Mouse (Mus musculus) common myeloid progenitor, adult 5-6 weeks (primary cell): ENCODE measurements around the gene Ica1l. TPM values are rescaled to one million over a fixed set of nuclear protein-coding genes. Genes with fewer than 3 reads are reported as not detected.
"Not testable (repeated sequence)": the region's sequence is repeated elsewhere in the genome, so short reads cannot be mapped to it uniquely, and the experiment has no call there.

Source experiments
- ATAC-seq: replicated peaks from 2 replicates; pipeline ENCODE4 v1.8.0; 2016; ENCODE audit warnings: low read depth, mild to moderate bottlenecking, moderate TSS enrichment, inconsistent platforms; ENCODE audit not compliant: poor library complexity, severe bottlenecking
- total RNA-seq: library from RNA; stranded (forward); fragments of 200-1000, 187-1606 nt; gene quantifications from 2 replicates; pipeline ENCODE4 v1.2.3, GENCODE M21; 2017

The Ica1l gene
- total RNA-seq = 2.2 and 3.5 TPM in 2 replicates

- peak; percentile 87 for ATAC-seq
Measured at GRCm38 (mm10) chr1:60042796-60043469, at the start of gene Ica1l. Gene Ica1l, minus strand, starts transcription at chr1:60043184.

GRCm38 (mm10) chr1:60076411-60076810, 33.4 kb upstream of the Ica1l start:
- ATAC-seq = no peak

GRCm38 (mm10) chr1:60075590-60075989, 32.6 kb upstream of the Ica1l start:
- ATAC-seq = no peak

- ATAC-seq = no peak
Measured at GRCm38 (mm10) chr1:60074935-60075334, 32.0 kb upstream of the Ica1l start.

GRCm38 (mm10) chr1:60070725-60071124, 27.7 kb upstream of the Ica1l start:
- peak; percentile 66 for ATAC-seq

GRCm38 (mm10) chr1:60056310-60056709, 13.3 kb upstream of the Ica1l start:
- ATAC-seq = no peak

- ATAC-seq = no peak
Measured at GRCm38 (mm10) chr1:60054659-60055058, 11.7 kb upstream of the Ica1l start.

- ATAC-seq = not testable (repeated sequence)
Measured at GRCm38 (mm10) chr1:60047481-60047880, 4.5 kb upstream of the Ica1l start.

- no peak for ATAC-seq
Measured at GRCm38 (mm10) chr1:60044595-60044994, 1.6 kb upstream of the Ica1l start.

GRCm38 (mm10) chr1:60042398-60042795, 587 bp downstream of the Ica1l start:
- no peak for ATAC-seq

- ATAC-seq = no peak
Measured at GRCm38 (mm10) chr1:60035044-60035443, 7.9 kb downstream of the Ica1l start.

GRCm38 (mm10) chr1:60017031-60017469, 25.9 kb downstream of the Ica1l start:
- ATAC-seq = peak; percentile 83

- ATAC-seq = peak; percentile 61
Measured at GRCm38 (mm10) chr1:60016136-60016611, 26.8 kb downstream of the Ica1l start.

- no peak for ATAC-seq
Measured at GRCm38 (mm10) chr1:60015511-60015910, 27.5 kb downstream of the Ica1l start.

- ATAC-seq = no peak
Measured at GRCm38 (mm10) chr1:60013779-60014178, 29.2 kb downstream of the Ica1l start.

GRCm38 (mm10) chr1:60008743-60009142, 34.2 kb downstream of the Ica1l start:
- ATAC-seq = no peak

GRCm38 (mm10) chr1:60007337-60007736, 35.6 kb downstream of the Ica1l start:
- ATAC-seq = no peak

- ATAC-seq = peak; percentile 63
Measured at GRCm38 (mm10) chr1:60000319-60000718, 42.7 kb downstream of the Ica1l start.

- ATAC-seq = no peak
Measured at GRCm38 (mm10) chr1:59997352-59997751, 45.6 kb downstream of the Ica1l start.

- ATAC-seq = no peak
Measured at GRCm38 (mm10) chr1:59995646-59996045, 47.3 kb downstream of the Ica1l start.

- ATAC-seq = no peak
Measured at GRCm38 (mm10) chr1:59987399-59988040, 55.5 kb downstream of the Ica1l start.

GRCm38 (mm10) chr1:59986626-59987025, 56.4 kb downstream of the Ica1l start:
- ATAC-seq = no peak
